Mouse (Mus musculus) erythroblast, embryonic 14.5 days (primary cell): ENCODE measurements around the gene Epn2.

ENCODE experiments used
- GATA1 ChIP-seq: IDR thresholded peaks from 2 replicates; pipeline ENCODE4 v1.6.1; 2012; ENCODE audit warnings: low read length, inconsistent platforms, mixed read lengths
- TAL1 ChIP-seq: IDR thresholded peaks from 3 replicates; pipeline ENCODE4 v1.6.1; 2012; ENCODE audit warnings: low read length, inconsistent platforms, mixed read lengths

DNA sequence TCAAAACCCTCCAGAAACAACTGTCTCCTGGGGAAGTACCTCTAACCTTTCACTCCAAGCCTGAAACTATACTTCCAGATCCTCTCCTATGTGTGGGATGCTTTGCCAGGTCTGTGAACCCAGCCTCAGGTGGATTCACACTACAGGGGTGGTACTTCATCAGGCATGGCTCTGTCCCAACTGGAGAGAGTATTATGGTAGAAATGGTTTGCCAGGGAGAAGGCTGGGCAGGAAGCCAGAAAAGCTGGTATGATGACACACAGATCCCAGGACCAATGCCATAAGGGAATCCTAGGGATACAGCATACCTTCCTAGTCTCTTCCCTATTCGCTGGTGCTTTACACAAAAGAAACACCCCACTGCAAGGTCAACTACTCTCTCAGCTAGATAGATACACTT, 52.6 kb downstream of the Epn2 start:
- TF ChIP-seq TAL1 (no peak), GATA1 (no peak)
